Mouse (Mus musculus): Measurements from ENCODE around the gene Pcna. TPM values are rescaled to one million over a fixed set of nuclear protein-coding genes. Genes with fewer than 3 reads are reported as not detected.

Pcna gene
- polyA plus RNA-seq, 1 experiment = 66.3 TPM

- H3K4me3 ChIP-seq (ENCODE audit: insufficient read depth, low read length) = no peak overlapping the region
- H3K4me1 ChIP-seq (ENCODE audit: control insufficient read depth, insufficient read depth, low read length) = peaks cover 15% of the 10 kb centered on the region
- H3K27ac ChIP-seq (ENCODE audit: insufficient read depth, low read length) = peak overlapping the region; percentile 53; the same call in 1 of the 2 replicates
- TF ChIP-seq POLR2A (IDR thresholded peaks at IDR 0.05; ENCODE audit: extremely low read depth, insufficient read depth, low read length) (no peak), CTCF (IDR thresholded peaks at IDR 0.05; ENCODE audit: extremely low read depth, insufficient read depth, low read length) (no peak)
Observed at GRCm38 (mm10) chr2:132284492-132285139, 31.5 kb upstream of the Pcna start.

- H3K4me1 ChIP-seq (ENCODE audit: control insufficient read depth, insufficient read depth, low read length) = peaks cover 19% of the 10 kb centered on the region
- TF ChIP-seq CTCF (IDR thresholded peaks at IDR 0.05; ENCODE audit: extremely low read depth, insufficient read depth, low read length) (no peak), POLR2A (IDR thresholded peaks at IDR 0.05; ENCODE audit: extremely low read depth, insufficient read depth, low read length) (no peak)
- H3K4me3 ChIP-seq (ENCODE audit: insufficient read depth, low read length) = no peak overlapping the region
- H3K27ac ChIP-seq (ENCODE audit: insufficient read depth, low read length) = 0 out of 2 replicates have a peak overlapping the region, but pooled peaks have one; percentile 52
Observed at GRCm38 (mm10) chr2:132283236-132284070, 30.3 kb upstream of the Pcna start.

- no peak for TF ChIP-seq CTCF (IDR thresholded peaks at IDR 0.05; ENCODE audit: extremely low read depth, insufficient read depth, low read length)
- no peak for TF ChIP-seq POLR2A (IDR thresholded peaks at IDR 0.05; ENCODE audit: extremely low read depth, insufficient read depth, low read length)
- Histone ChIP-seq H3K4me1 (ENCODE audit: control insufficient read depth, insufficient read depth, low read length) (peaks cover 19% of the 10 kb centered on the region), H3K27ac (ENCODE audit: insufficient read depth, low read length) (0 out of 2 replicates have a peak overlapping the region, but pooled peaks have one; percentile 52), H3K4me3 (ENCODE audit: insufficient read depth, low read length) (no peak overlapping the region)
Observed at GRCm38 (mm10) chr2:132282453-132283174, 29.5 kb upstream of the Pcna start.

- TF ChIP-seq CTCF (IDR thresholded peaks at IDR 0.05; ENCODE audit: extremely low read depth, insufficient read depth, low read length) = no peak
- TF ChIP-seq POLR2A (IDR thresholded peaks at IDR 0.05; ENCODE audit: extremely low read depth, insufficient read depth, low read length) = no peak
- peaks cover 19% of the 10 kb centered on the region for H3K4me1 ChIP-seq (ENCODE audit: control insufficient read depth, insufficient read depth, low read length)
- H3K27ac ChIP-seq (ENCODE audit: insufficient read depth, low read length) = no peak overlapping the region
- no peak overlapping the region for H3K4me3 ChIP-seq (ENCODE audit: insufficient read depth, low read length)
Observed at GRCm38 (mm10) chr2:132281560-132282452, 28.7 kb upstream of the Pcna start.

GRCm38 (mm10) chr2:132280518-132281120 is 27.5 kb upstream of the Pcna start:
- no peak for TF ChIP-seq POLR2A (IDR thresholded peaks at IDR 0.05; ENCODE audit: extremely low read depth, insufficient read depth, low read length)
- H3K27ac ChIP-seq (ENCODE audit: insufficient read depth, low read length) = no peak overlapping the region
- H3K4me3 ChIP-seq (ENCODE audit: insufficient read depth, low read length) = no peak overlapping the region
- H3K4me1 ChIP-seq (ENCODE audit: control insufficient read depth, insufficient read depth, low read length) = peaks cover 19% of the 10 kb centered on the region

GRCm38 (mm10) chr2:132279978-132280377 is 26.9 kb upstream of the Pcna start:
- H3K27ac ChIP-seq (ENCODE audit: insufficient read depth, low read length) = no peak overlapping the region
- H3K4me1 ChIP-seq (ENCODE audit: control insufficient read depth, insufficient read depth, low read length) = peaks cover 19% of the 10 kb centered on the region
- H3K4me3 ChIP-seq (ENCODE audit: insufficient read depth, low read length) = no peak overlapping the region
- no peak for TF ChIP-seq POLR2A (IDR thresholded peaks at IDR 0.05; ENCODE audit: extremely low read depth, insufficient read depth, low read length)
- TF ChIP-seq CTCF (IDR thresholded peaks at IDR 0.05; ENCODE audit: extremely low read depth, insufficient read depth, low read length) = no peak

- H3K4me3 ChIP-seq (ENCODE audit: insufficient read depth, low read length) = no peak overlapping the region
- H3K4me1 ChIP-seq (ENCODE audit: control insufficient read depth, insufficient read depth, low read length) = peaks cover 17% of the 10 kb centered on the region
- no peak for TF ChIP-seq POLR2A (IDR thresholded peaks at IDR 0.05; ENCODE audit: extremely low read depth, insufficient read depth, low read length)
- no peak for TF ChIP-seq CTCF (IDR thresholded peaks at IDR 0.05; ENCODE audit: extremely low read depth, insufficient read depth, low read length)
- no peak overlapping the region for H3K27ac ChIP-seq (ENCODE audit: insufficient read depth, low read length)
Observed at GRCm38 (mm10) chr2:132279336-132279882, 26.3 kb upstream of the Pcna start.

GRCm38 (mm10) chr2:132278273-132278853 is 25.2 kb upstream of the Pcna start:
- TF ChIP-seq CTCF (IDR thresholded peaks at IDR 0.05; ENCODE audit: extremely low read depth, insufficient read depth, low read length) (no peak), POLR2A (IDR thresholded peaks at IDR 0.05; ENCODE audit: extremely low read depth, insufficient read depth, low read length) (no peak)
- Histone ChIP-seq H3K4me1 (ENCODE audit: control insufficient read depth, insufficient read depth, low read length) (peaks cover 12% of the 10 kb centered on the region), H3K27ac (ENCODE audit: insufficient read depth, low read length) (no peak overlapping the region), H3K4me3 (ENCODE audit: insufficient read depth, low read length) (no peak overlapping the region)

All from cortical plate, adult 2 months (tissue).